Mouse (Mus musculus) hindbrain, embryonic 12.5 days (tissue): ENCODE data around the gene Ppfia3. TPM values are rescaled to one million over a fixed set of nuclear protein-coding genes. Genes with fewer than 3 reads are reported as not detected.

ENCODE experiments used
- ATAC-seq: fragments of 200-750 bp; cut with Nextera tagmentation; 2 replicates; pipeline ENCODE4 v1.8.0; 2017; ENCODE audit warnings: moderate TSS enrichment; ENCODE audit not compliant: low FRiP score
- H3K27ac ChIP-seq: fragments of 300-500 bp; sonication (generic); 2 replicates; pipeline ENCODE4 v1.5.1; 2016; ENCODE audit warnings: mild to moderate bottlenecking
- H3K27me3 ChIP-seq: fragments of 300-500 bp; sonication (generic); 2 replicates; pipeline ENCODE4 v1.6.1; 2016; ENCODE audit warnings: mild to moderate bottlenecking
- H3K36me3 ChIP-seq: fragments of 300-500 bp; sonication (generic); 2 replicates; pipeline ENCODE4 v1.6.1; 2016; ENCODE audit warnings: mild to moderate bottlenecking
- H3K4me1 ChIP-seq: fragments of 300-500 bp; sonication (generic); 2 replicates; pipeline ENCODE4 v1.6.1; 2016
- H3K4me2 ChIP-seq: fragments of 300-500 bp; sonication (generic); replicated peaks from 2 replicates; pipeline ENCODE4 v1.6.1; 2016; ENCODE audit warnings: mild to moderate bottlenecking
- H3K4me3 ChIP-seq: fragments of 300-500 bp; sonication (generic); 2 replicates; pipeline ENCODE4 v1.5.1; 2016; ENCODE audit warnings: mild to moderate bottlenecking
- H3K9ac ChIP-seq: fragments of 300-500 bp; sonication (generic); 2 replicates; pipeline ENCODE4 v1.6.1; 2016; ENCODE audit warnings: mild to moderate bottlenecking, moderate library complexity
- H3K9me3 ChIP-seq: fragments of 300-500 bp; sonication (generic); replicated peaks from 2 replicates; pipeline ENCODE4 v1.6.1; 2016; ENCODE audit warnings: mild to moderate bottlenecking
- WGBS: fragments of 180-500 bp; shearing (Covaris S2); methylation state at CpG from one replicate; pipeline ENCODE4 v1.1.7; 2016; 5-methylcytosine and 5-hydroxymethylcytosine counted together
- polyA plus RNA-seq: library from polyadenylated mRNA; unstranded; fragments of >200 nt; fragmentation: Nextera tagmentation; extraction: Ambion mirVana; gene quantifications from 2 replicates; pipeline ENCODE4 v1.2.1, GENCODE M21; 2016

Gene Ppfia3
- polyA plus RNA-seq, 1 experiment from 2014 or later, result 15.6 TPM

DNA sequence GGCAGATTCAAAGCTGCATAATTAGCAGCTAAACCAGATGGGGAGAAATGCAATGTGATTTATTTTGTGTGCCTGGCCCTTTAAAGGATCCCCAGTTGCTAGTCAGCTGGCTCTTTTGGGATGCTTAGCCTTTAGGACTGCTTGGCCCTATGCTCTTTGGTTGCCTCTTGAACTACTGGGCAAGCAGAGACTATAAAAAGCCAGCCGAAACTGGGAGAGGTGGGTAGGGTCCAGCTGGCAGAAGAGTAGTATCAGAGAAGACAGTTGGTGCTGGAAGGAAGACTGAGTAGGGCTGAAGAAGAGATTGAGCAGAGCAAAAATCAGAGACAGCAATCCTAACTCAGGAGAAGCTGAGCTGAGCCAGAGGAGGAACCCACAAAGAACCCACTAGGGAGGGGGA lies 70.2 kb downstream of the Ppfia3 start:
- no peak overlapping the region for H3K4me3 ChIP-seq
- H3K9ac ChIP-seq, result no peak overlapping the region
- no peaks in the 10 kb centered on the region for H3K9me3 ChIP-seq
- ATAC-seq, result no peak
- no peaks in the 10 kb centered on the region for H3K36me3 ChIP-seq
- 91% methylated on average over 1 of the region's 1 CpGs for WGBS
- peaks cover 18% of the 10 kb centered on the region for H3K27me3 ChIP-seq
- H3K4me1 ChIP-seq, result peaks cover 6% of the 10 kb centered on the region; the same call in 1 of the 2 replicates
- H3K4me2 ChIP-seq, result no peak overlapping the region
- no peak overlapping the region for H3K27ac ChIP-seq

Other genes with a start within 250 kb of the Ppfia3 start
- 982 and 1,135 TPM in 2 replicates for gene Rps11, start 242.6 kb downstream of the Ppfia3 start, polyA plus RNA-seq
- gene Rpl13a, start 238.3 kb downstream of the Ppfia3 start, polyA plus RNA-seq, result 977 and 1,019 TPM in 2 replicates
- gene Gm45713, start 230.8 kb downstream of the Ppfia3 start, polyA plus RNA-seq, result 0.31 TPM in 1 of 2 replicates, not detected in the other
- gene Flt3l, start 230.6 kb downstream of the Ppfia3 start, polyA plus RNA-seq, result 0.52 and 1.6 TPM in 2 replicates
- gene Pih1d1, start 212.7 kb downstream of the Ppfia3 start, polyA plus RNA-seq, result 90.3 and 91.0 TPM in 2 replicates
- gene Aldh16a1, start 212.4 kb downstream of the Ppfia3 start, polyA plus RNA-seq, result 33.4 and 39.8 TPM in 2 replicates
- 1.1 and 1.2 TPM in 2 replicates for gene Slc17a7, start 203.1 kb downstream of the Ppfia3 start, polyA plus RNA-seq
- not detected in 2 replicates for gene Gfy, start 187.4 kb downstream of the Ppfia3 start, polyA plus RNA-seq
- gene Pth2, start 186.0 kb downstream of the Ppfia3 start, polyA plus RNA-seq, result not detected in 2 replicates
- 0.46 and 0.48 TPM in 2 replicates for gene Ccdc155, start 162.1 kb downstream of the Ppfia3 start, polyA plus RNA-seq
- 3.0 and 3.4 TPM in 2 replicates for gene Dkkl1, start 154.9 kb downstream of the Ppfia3 start, polyA plus RNA-seq
- 185 and 208 TPM in 2 replicates for gene Tead2, start 151.3 kb downstream of the Ppfia3 start, polyA plus RNA-seq
- gene Cd37, start 127.9 kb downstream of the Ppfia3 start, polyA plus RNA-seq, result 1.3 and 1.5 TPM in 2 replicates
- gene Slc6a16, start 125.9 kb downstream of the Ppfia3 start, polyA plus RNA-seq, result 0.10 and 0.28 TPM in 2 replicates
- not detected in 2 replicates for gene Slc6a21, start 89.5 kb downstream of the Ppfia3 start, polyA plus RNA-seq
- 11.5 and 14.7 TPM in 2 replicates for gene Trpm4, start 33.2 kb downstream of the Ppfia3 start, polyA plus RNA-seq
- 0.65 and 0.68 TPM in 2 replicates for gene Hrc, start 31.7 kb downstream of the Ppfia3 start, polyA plus RNA-seq
- 2.9 and 3.8 TPM in 2 replicates for gene Lin7b, start 3.6 kb upstream of the Ppfia3 start, polyA plus RNA-seq
- gene Snrnp70, start 28.7 kb upstream of the Ppfia3 start, polyA plus RNA-seq, result 285 and 300 TPM in 2 replicates
- not detected in 2 replicates for gene Kcna7, start 38.6 kb upstream of the Ppfia3 start, polyA plus RNA-seq
- 1.2 and 1.3 TPM in 2 replicates for gene Ntf5, start 46.7 kb upstream of the Ppfia3 start, polyA plus RNA-seq
- gene Lhb, start 53.8 kb upstream of the Ppfia3 start, polyA plus RNA-seq, result 1.0 and 1.6 TPM in 2 replicates
- gene Gys1, start 67.8 kb upstream of the Ppfia3 start, polyA plus RNA-seq, result 34.8 TPM in 2 replicates
- gene Ruvbl2, start 71.1 kb upstream of the Ppfia3 start, polyA plus RNA-seq, result 124 and 129 TPM in 2 replicates
- 5,718 and 6,089 TPM in 2 replicates for gene Ftl1, start 92.9 kb upstream of the Ppfia3 start, polyA plus RNA-seq
- 231 and 244 TPM in 2 replicates for gene Bax, start 99.9 kb upstream of the Ppfia3 start, polyA plus RNA-seq
- gene Tulp2, start 114.9 kb upstream of the Ppfia3 start, polyA plus RNA-seq, result 0.13 and 0.54 TPM in 2 replicates
- gene Gm45808, start 119.8 kb upstream of the Ppfia3 start, polyA plus RNA-seq, result not detected in 2 replicates
- gene Dhdh, start 121.8 kb upstream of the Ppfia3 start, polyA plus RNA-seq, result 3.4 and 3.5 TPM in 2 replicates
- gene Nucb1, start 143.4 kb upstream of the Ppfia3 start, polyA plus RNA-seq, result 144 and 147 TPM in 2 replicates
- 16.7 and 19.2 TPM in 2 replicates for gene Ppp1r15a, start 159.2 kb upstream of the Ppfia3 start, polyA plus RNA-seq
- gene Plekha4, start 159.3 kb upstream of the Ppfia3 start, polyA plus RNA-seq, result 1.9 and 3.8 TPM in 2 replicates
- gene Hsd17b14, start 187.9 kb upstream of the Ppfia3 start, polyA plus RNA-seq, result 0.70 and 0.79 TPM in 2 replicates
- gene Bcat2, start 203.1 kb upstream of the Ppfia3 start, polyA plus RNA-seq, result 35.2 and 36.9 TPM in 2 replicates
- gene Fgf21, start 248.5 kb upstream of the Ppfia3 start, polyA plus RNA-seq, result 0.45 TPM in 1 of 2 replicates, not detected in the other